Mouse (Mus musculus) forebrain, embryonic 14.5 days (tissue): Measurements from ENCODE around the gene Ppm1a. TPM values are rescaled to one million over a fixed set of nuclear protein-coding genes. Genes with fewer than 3 reads are reported as not detected.

Source experiments
- ATAC-seq: fragments of 200-750 bp; cut with Nextera tagmentation; 2 replicates; pipeline ENCODE4 v1.8.0; 2017; ENCODE audit warnings: mild to moderate bottlenecking, moderate library complexity
- DNase-seq: peaks from one replicate; pipeline ENCODE4 v3.0.0-alpha.2; 2015; ENCODE audit warnings: low spot score
- H3K27ac ChIP-seq: fragments of 300-500 bp; sonication (generic); 2 replicates; pipeline ENCODE4 v1.5.1; 2014; ENCODE audit warnings: low read depth, mild to moderate bottlenecking, control low read depth, low read length, moderate library complexity
- H3K27me3 ChIP-seq: fragments of 300-500 bp; sonication (generic); replicated peaks from 2 replicates; pipeline ENCODE4 v1.6.1; 2014; ENCODE audit warnings: low read length, control low read depth, mixed read lengths; ENCODE audit not compliant: control insufficient read depth, insufficient read depth
- H3K36me3 ChIP-seq: fragments of 300-500 bp; sonication (generic); 2 replicates; pipeline ENCODE4 v1.6.1; 2014; ENCODE audit warnings: low read length, control low read depth; ENCODE audit not compliant: control insufficient read depth, insufficient read depth
- H3K4me1 ChIP-seq: fragments of 300-500 bp; sonication (generic); 2 replicates; pipeline ENCODE4 v1.6.1; 2014; ENCODE audit warnings: antibody characterized with exemption, low read length, control low read depth; ENCODE audit not compliant: control insufficient read depth, insufficient read depth
- H3K4me2 ChIP-seq: fragments of 300-500 bp; sonication (generic); 2 replicates; pipeline ENCODE4 v1.6.1; 2014; ENCODE audit warnings: mild to moderate bottlenecking, control low read depth, low read length
- H3K4me3 ChIP-seq: fragments of 300-500 bp; sonication (generic); 2 replicates; pipeline ENCODE4 v1.5.1; 2014; ENCODE audit warnings: low read depth, low read length, control low read depth
- H3K9ac ChIP-seq: fragments of 300-500 bp; sonication (generic); 2 replicates; pipeline ENCODE4 v1.6.1; 2014; ENCODE audit warnings: mild to moderate bottlenecking, low read length, control low read depth, moderate library complexity
- H3K9me3 ChIP-seq: fragments of 300-500 bp; sonication (generic); replicated peaks from 2 replicates; pipeline ENCODE4 v1.6.1; 2016; ENCODE audit warnings: low read length, control low read depth, mixed read lengths; ENCODE audit not compliant: control insufficient read depth
- WGBS: fragments of 180-500 bp; shearing (Covaris S2); extraction: QIAGEN DNeasy Blood & Tissue Kit; methylation state at CpG from one replicate; pipeline ENCODE4 v1.1.7; 2014; 5-methylcytosine and 5-hydroxymethylcytosine counted together
- polyA plus RNA-seq: library from polyadenylated mRNA; unstranded; fragments of >200 nt; fragmentation: Nextera tagmentation; extraction: Ambion mirVana; gene quantifications from 2 replicates; pipeline ENCODE4 v1.2.1, GENCODE M21; 2014

Gene Ppm1a
- polyA plus RNA-seq, 1 experiment from 2014 or later, result 45.8 TPM

DNA sequence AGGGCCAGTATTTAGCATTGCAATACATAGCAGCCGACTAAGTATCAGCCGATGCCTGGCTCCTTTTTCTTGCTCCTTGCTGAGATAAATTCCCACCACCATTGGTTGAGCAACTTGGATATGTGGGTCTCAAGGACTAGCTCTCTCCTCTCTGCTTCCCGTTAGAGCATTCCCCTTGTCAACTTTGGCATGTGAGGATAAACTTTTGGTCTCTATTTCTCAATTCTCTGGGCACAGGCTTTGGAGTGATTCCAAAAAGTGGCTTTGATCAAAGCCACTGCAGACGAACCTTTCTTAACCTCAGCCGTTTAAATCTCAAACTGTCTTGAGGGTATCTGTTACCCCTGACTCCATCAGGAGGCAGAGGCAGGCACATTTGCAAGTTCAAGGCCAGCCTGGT is 29.6 kb upstream of the Ppm1a start:
- no peaks in the 10 kb centered on the region for H3K4me1 ChIP-seq
- no peak overlapping the region for H3K4me3 ChIP-seq
- DNase-seq (no peak), ATAC-seq (no peak)
- no peaks in the 10 kb centered on the region for H3K36me3 ChIP-seq
- no peak overlapping the region for H3K4me2 ChIP-seq
- H3K27ac ChIP-seq, result no peak overlapping the region
- H3K27me3 ChIP-seq, result no peaks in the 10 kb centered on the region
- no peaks in the 10 kb centered on the region for H3K9me3 ChIP-seq
- WGBS, result 68% methylated on average over 5 of the region's 5 CpGs
- H3K9ac ChIP-seq, result no peak overlapping the region

DNA sequence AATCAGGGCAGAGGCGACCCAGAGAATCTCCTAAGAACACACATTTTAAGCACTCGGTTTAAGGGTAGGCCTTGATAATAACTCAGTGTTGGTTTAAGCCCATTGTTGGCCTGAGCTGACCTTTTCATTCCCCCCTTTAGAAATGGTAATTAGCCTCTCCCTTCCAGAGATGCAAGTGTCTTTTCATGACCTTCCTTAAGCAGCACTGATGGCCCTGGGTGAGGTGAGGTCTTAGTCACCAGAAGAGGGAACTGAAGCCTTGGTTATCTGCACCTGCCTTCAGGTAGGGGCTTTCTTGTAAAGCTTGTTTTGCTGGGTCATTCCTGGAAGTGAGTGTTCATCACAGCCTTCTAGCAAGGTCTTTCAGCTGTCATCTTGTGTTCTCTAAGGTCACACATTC is 23.1 kb upstream of the Ppm1a start:
- no peak for ATAC-seq
- H3K4me3 ChIP-seq, result no peak overlapping the region
- H3K27ac ChIP-seq, result no peak overlapping the region
- no peaks in the 10 kb centered on the region for H3K36me3 ChIP-seq
- H3K9me3 ChIP-seq, result no peaks in the 10 kb centered on the region
- no peak overlapping the region for H3K9ac ChIP-seq
- H3K4me2 ChIP-seq, result no peak overlapping the region
- DNase-seq, result no peak
- 35% methylated on average over 2 of the region's 2 CpGs for WGBS
- H3K4me1 ChIP-seq, result no peaks in the 10 kb centered on the region
- H3K27me3 ChIP-seq, result no peaks in the 10 kb centered on the region

DNA sequence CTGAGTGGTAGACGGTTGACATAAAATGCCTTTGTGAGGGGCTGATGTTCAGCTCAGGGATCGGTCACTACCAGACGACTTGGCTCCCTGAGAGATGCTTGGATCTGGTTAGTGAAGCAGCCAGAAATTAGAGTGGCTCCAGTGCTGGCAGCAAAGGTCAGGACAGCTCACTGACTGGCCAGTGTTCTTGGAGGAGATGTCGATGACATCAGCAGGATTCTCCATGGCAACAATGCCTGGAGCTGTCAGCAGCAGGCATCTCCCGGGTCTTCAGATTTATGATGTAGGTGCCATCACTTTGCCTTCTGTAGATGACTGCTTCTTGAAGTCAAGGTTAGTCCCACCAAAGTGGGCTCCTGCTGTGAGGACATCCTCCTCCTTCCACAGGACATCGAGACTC is 16.1 kb upstream of the Ppm1a start:
- no peaks in the 10 kb centered on the region for H3K27me3 ChIP-seq
- H3K9me3 ChIP-seq, result no peaks in the 10 kb centered on the region
- H3K27ac ChIP-seq, result no peak overlapping the region
- H3K4me2 ChIP-seq, result no peak overlapping the region
- DNase-seq (no peak), ATAC-seq (no peak)
- H3K9ac ChIP-seq, result no peak overlapping the region
- H3K4me1 ChIP-seq, result no peaks in the 10 kb centered on the region
- 86% methylated on average over 6 of the region's 6 CpGs for WGBS
- H3K4me3 ChIP-seq, result no peak overlapping the region
- no peaks in the 10 kb centered on the region for H3K36me3 ChIP-seq

DNA sequence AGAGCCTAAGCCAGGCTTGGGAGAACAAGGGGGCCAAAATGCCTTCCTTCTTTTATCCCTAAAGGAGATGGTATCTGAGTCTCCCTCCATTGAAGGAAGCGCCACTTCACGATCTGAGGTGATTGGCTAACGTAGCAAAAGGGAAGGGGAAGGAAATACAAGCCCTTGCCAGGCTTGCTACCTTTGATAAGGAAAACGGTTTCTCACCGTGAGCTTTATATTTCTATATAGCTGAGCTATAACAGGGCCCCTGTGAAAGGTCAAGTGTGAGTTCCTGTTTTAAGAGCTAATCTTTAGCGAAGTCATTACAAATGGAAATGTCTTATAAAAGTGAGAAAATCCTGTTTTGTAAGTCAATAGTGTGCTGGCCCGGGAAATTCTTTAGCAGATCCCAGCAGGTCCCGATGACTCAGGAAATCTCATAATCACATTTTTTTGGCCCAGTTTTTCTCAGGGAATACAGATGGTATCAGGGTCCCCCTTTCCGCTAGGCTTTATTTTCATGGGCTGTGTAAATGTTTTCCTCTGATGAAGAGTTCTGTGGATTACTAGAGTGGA is 12.4 kb upstream of the Ppm1a start:
- Histone ChIP-seq H3K27me3 (no peaks in the 10 kb centered on the region), H3K36me3 (no peaks in the 10 kb centered on the region), H3K27ac (no peak overlapping the region), H3K9me3 (no peaks in the 10 kb centered on the region), H3K4me2 (no peak overlapping the region), H3K4me3 (no peak overlapping the region), H3K4me1 (no peaks in the 10 kb centered on the region), H3K9ac (no peak overlapping the region)
- ATAC-seq, result no peak
- 57% methylated on average over 9 of the region's 9 CpGs for WGBS
- DNase-seq, result no peak

DNA sequence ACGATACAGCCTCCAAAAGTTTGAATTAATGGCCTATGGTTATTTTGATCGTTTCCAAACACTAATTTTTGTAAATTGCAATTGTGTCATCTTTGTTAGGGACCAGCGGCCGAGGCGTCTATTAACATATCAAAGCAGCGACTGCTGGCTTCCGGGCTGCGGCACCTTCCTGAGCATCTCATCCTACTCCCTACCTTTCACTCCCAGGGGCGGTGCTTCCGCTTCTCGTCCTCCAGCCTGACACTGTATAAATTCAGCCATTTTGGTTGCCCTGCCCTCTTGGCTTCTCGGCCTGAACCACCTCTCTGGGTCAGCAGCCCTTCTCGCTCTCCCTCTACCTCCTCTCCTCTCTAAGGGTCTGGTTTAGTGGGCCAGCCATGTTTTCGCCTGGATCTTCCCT is 11.8 kb upstream of the Ppm1a start:
- no peaks in the 10 kb centered on the region for H3K9me3 ChIP-seq
- H3K27ac ChIP-seq, result no peak overlapping the region
- DNase-seq (no peak), ATAC-seq (no peak)
- no peak overlapping the region for H3K4me2 ChIP-seq
- H3K27me3 ChIP-seq, result no peaks in the 10 kb centered on the region
- H3K4me1 ChIP-seq, result no peaks in the 10 kb centered on the region
- no peak overlapping the region for H3K9ac ChIP-seq
- WGBS, result 45% methylated on average over 14 of the region's 14 CpGs
- H3K4me3 ChIP-seq, result no peak overlapping the region
- no peaks in the 10 kb centered on the region for H3K36me3 ChIP-seq

DNA sequence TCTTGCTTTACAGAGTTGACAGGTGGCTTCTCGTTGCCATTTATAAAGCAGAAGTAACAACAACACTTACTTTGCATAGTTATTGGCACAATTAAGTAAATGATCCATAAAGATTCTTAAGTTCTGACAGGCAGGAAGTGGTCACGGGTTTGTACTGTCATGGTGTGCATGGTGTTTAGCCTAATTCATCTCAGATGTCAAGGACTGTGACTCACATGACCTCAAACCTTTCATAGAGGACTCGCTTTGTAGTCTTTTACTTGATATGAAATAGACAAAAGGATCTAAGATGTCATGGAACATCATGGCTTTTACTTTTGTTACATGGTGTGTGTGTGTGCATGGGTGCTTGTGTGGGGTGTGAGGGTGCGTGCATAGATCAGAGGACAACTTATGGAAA is 8.9 kb upstream of the Ppm1a start:
- 83% methylated on average over 4 of the region's 4 CpGs for WGBS
- Histone ChIP-seq H3K27ac (no peak overlapping the region), H3K27me3 (no peaks in the 10 kb centered on the region), H3K36me3 (no peaks in the 10 kb centered on the region), H3K9ac (no peak overlapping the region), H3K4me2 (no peak overlapping the region), H3K4me1 (no peaks in the 10 kb centered on the region), H3K4me3 (no peak overlapping the region), H3K9me3 (no peaks in the 10 kb centered on the region)
- DNase-seq (no peak), ATAC-seq (no peak)

DNA sequence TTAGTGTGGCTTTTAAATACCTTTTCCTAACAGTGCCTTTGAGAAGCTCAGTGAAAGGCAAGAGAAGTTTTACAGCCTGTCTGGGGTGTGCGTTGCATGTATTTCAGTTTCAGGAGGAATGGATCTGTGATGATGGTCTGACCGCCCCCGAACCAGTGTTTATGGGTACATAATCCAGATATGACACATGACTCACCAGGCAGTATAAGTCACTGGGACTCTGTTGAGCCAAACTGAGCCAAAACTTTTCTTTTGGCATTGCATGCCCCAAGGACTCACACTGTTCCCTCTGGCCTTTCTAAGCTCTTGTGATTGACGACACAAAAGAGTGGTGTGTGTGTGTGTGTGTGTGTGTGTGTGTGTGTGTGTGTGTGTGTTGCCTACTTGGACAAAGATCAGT is 8.4 kb upstream of the Ppm1a start:
- ATAC-seq (no peak), DNase-seq (no peak)
- Histone ChIP-seq H3K27me3 (no peaks in the 10 kb centered on the region), H3K9me3 (no peaks in the 10 kb centered on the region), H3K4me1 (no peaks in the 10 kb centered on the region), H3K9ac (no peak overlapping the region), H3K36me3 (no peaks in the 10 kb centered on the region), H3K27ac (no peak overlapping the region), H3K4me2 (no peak overlapping the region), H3K4me3 (no peak overlapping the region)
- 73% methylated on average over 4 of the region's 4 CpGs for WGBS

DNA sequence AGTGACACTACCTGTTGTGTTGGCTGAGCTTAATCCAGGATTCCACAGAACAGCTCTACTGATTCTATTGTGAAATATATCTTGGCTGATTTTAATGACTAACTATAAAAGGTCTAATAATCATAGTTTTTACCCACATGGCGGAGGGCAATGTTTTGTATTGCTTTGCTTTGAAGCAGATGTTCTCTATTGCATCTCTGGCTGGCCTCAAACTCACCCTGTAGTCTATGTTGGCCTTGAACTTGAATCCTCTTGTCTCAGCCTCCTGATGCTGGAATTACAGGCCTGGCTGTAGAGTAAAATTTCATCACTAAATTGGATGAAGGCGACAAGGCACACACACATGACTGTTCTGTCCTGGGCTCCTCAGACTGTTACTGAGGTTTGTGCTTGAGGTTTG is 7.8 kb upstream of the Ppm1a start:
- Histone ChIP-seq H3K9ac (no peak overlapping the region), H3K27ac (no peak overlapping the region), H3K36me3 (no peaks in the 10 kb centered on the region), H3K4me3 (no peak overlapping the region), H3K27me3 (no peaks in the 10 kb centered on the region), H3K4me1 (no peaks in the 10 kb centered on the region), H3K9me3 (no peaks in the 10 kb centered on the region), H3K4me2 (no peak overlapping the region)
- ATAC-seq (no peak), DNase-seq (no peak)
- WGBS, result 87% methylated on average over 2 of the region's 2 CpGs

DNA sequence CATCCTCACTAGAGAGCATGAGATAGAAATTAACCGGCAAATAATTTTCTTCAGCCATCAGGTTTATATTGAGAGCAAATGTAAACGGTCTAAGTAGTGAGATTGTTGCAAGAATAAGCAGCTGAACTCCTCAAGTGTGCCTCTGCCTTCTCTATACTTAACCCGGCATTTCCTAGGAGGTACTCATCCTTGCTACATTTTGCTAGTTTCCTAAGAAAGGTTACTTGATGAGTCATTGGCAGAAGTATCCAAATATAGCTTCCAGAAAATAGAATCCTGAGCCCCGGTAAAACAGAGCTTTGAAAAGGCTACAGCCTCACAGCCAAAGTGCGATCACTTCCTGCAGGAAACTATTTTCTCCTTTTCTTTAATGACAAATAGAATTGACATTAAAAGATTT is 7.2 kb upstream of the Ppm1a start:
- H3K4me3 ChIP-seq, result no peak overlapping the region
- no peak overlapping the region for H3K4me2 ChIP-seq
- no peak overlapping the region for H3K27ac ChIP-seq
- H3K36me3 ChIP-seq, result no peaks in the 10 kb centered on the region
- no peaks in the 10 kb centered on the region for H3K4me1 ChIP-seq
- 94% methylated on average over 5 of the region's 5 CpGs for WGBS
- H3K9me3 ChIP-seq, result no peaks in the 10 kb centered on the region
- no peak overlapping the region for H3K9ac ChIP-seq
- ATAC-seq, result no peak
- H3K27me3 ChIP-seq, result no peaks in the 10 kb centered on the region
- no peak for DNase-seq
